In genomic region chr12:8207978-8208403, GRCm38 (mm10) we compare ENCODE assay signal across 8 mouse cellular contexts. TPM values are rescaled to one million over a fixed set of nuclear protein-coding genes. Genes with fewer than 3 reads are reported as not detected.
DNase-seq lines count a peak whose midpoint lies in the region; ATAC-seq lines count a peak whose summit lies in the region.

Ldah (plus strand) TSS chr12:8208107.

- under 1% methylated on average over 34 of the region's 34 CpGs for WGBS in hindbrain, embryonic 16.5 days
- under 1% methylated on average over 34 of the region's 34 CpGs for WGBS in macrophage (ENCODE audit: missing documents)

- H3K4me1 ChIP-seq in hindbrain, embryonic 16.5 days (ENCODE audit: control insufficient read depth, insufficient read depth, low read depth, low read length), result peaks cover 9% of the 10 kb centered on the region

- no peaks in the 10 kb centered on the region for H3K27me3 ChIP-seq in hindbrain, embryonic 16.5 days (replicated peaks; ENCODE audit: control insufficient read depth, insufficient read depth, low read length)

- no peaks in the 10 kb centered on the region for H3K36me3 ChIP-seq in hindbrain, embryonic 16.5 days (ENCODE audit: control insufficient read depth, insufficient read depth, low read length)
- no peaks in the 10 kb centered on the region for H3K36me3 ChIP-seq in macrophage (ENCODE audit: inconsistent target)

- peak within 1 kb of the TSS; percentile 89 for H3K4me3 ChIP-seq in hindbrain, embryonic 16.5 days (ENCODE audit: low read length)
- H3K4me3 ChIP-seq in macrophage (ENCODE audit: inconsistent target), result peak within 1 kb of the TSS; percentile 78

- peak; percentile 95 for DNase-seq in T-cell, adult 2 months (ENCODE audit: low spot score)
- DNase-seq in cerebellum, postnatal 36 days, result peak; percentile 92
- DNase-seq in gastrocnemius, adult 18-20 months (ENCODE audit: low spot score), result peak; percentile 78
- DNase-seq in left cerebral cortex, adult 18-20 months (ENCODE audit: low spot score in 2 of 2), result peak; percentile 93 to 96
- DNase-seq in right cerebral cortex, adult 18-20 months, result peak; percentile 94
- peak; percentile 55 for DNase-seq in urinary bladder, postnatal 10 days (ENCODE audit: low spot score)

- H3K27ac ChIP-seq in hindbrain, embryonic 16.5 days (ENCODE audit: low read depth, low read length), result peak within 1 kb of the TSS; percentile 76
- H3K27ac ChIP-seq in macrophage, result peak within 1 kb of the TSS; percentile 24; the same call in 1 of the 2 replicates

- peak within 1 kb of the TSS; percentile 84 for H3K9ac ChIP-seq in hindbrain, embryonic 16.5 days (ENCODE audit: low read depth, low read length)

- no peaks in the 10 kb centered on the region for H3K9me3 ChIP-seq in hindbrain, embryonic 16.5 days (ENCODE audit: control insufficient read depth, low read length)

- H3K79me2 ChIP-seq in macrophage (ENCODE audit: inconsistent target), result peaks cover 51% of the 10 kb centered on the region

- H3K4me2 ChIP-seq in hindbrain, embryonic 16.5 days (ENCODE audit: low read length), result peak within 1 kb of the TSS; percentile 86

- ATAC-seq in hindbrain, embryonic 16.5 days, result peak; percentile 100

RNA-seq across cellular contexts. Expression of gene Ldah, which starts in this region (rescaled TPM):
- total RNA-seq in gastrocnemius, adult 18-20 months (2021), result 10 to 100 TPM in 1 of 2 experiments, 1 to 10 TPM in 1; 9.1 to 12.5 TPM
- polyA plus RNA-seq in hindbrain, embryonic 16.5 days (2015; fragmentation: Nextera tagmentation; extraction: Ambion mirVana), result 61.9 and 75.3 TPM in 2 replicates
- total RNA-seq in left cerebral cortex, adult 18-20 months (2021), result 10 to 100 TPM; 34.9 to 40.2 TPM
- 100 to 1,000 TPM in 11 of 26 experiments, 10 to 100 TPM in 15; 43.6 to 115 (median 94.5) TPM for total RNA-seq in macrophage (2018; cell fraction: chromatin; rRNA removed)
- total RNA-seq in macrophage (2018; cell fraction: cytosol; rRNA removed), result 10 to 100 TPM; 34.7 to 54.2 (median 42.3) TPM
- total RNA-seq in macrophage (2018; cell fraction: nucleus; rRNA removed), result 100 to 1,000 TPM in 2 of 26 experiments, 10 to 100 TPM in 24; 33.4 to 103 (median 71.9) TPM
- 49.0 to 60.9 TPM (median 49.6 TPM) in 3 replicates for polyA plus RNA-seq in macrophage (2018)

Comparison
In these comparisons a context has a peak if more than half of its experiments do, and no peak if none do; other contexts are left out.
1. Peak in every context shown above with its lines: DNase-seq, ATAC-seq, H3K4me3 ChIP-seq and H3K27ac ChIP-seq.